Mouse (Mus musculus) CD4-positive naive resting alpha-beta T cell, adult 76 days (primary cell): ENCODE data around the gene Eddm3b. TPM values are rescaled to one million over a fixed set of nuclear protein-coding genes. Genes with fewer than 3 reads are reported as not detected.

Source experiments
- total RNA-seq: library from RNA; stranded (reverse); gene quantifications from one replicate; pipeline ENCODE4 v1.2.4, GENCODE M21; 2023

The Eddm3b gene
- not detected for total RNA-seq

GRCm38 (mm10) chr14:51113916-51114560, at the start of gene Eddm3b:
Gene Eddm3b, plus strand, starts transcription at chr14:51114426.

GRCm38 (mm10) chr14:51074335-51074734, 39.9 kb upstream of the Eddm3b start, which contains the start of gene Olfr750:
Gene Olfr750, minus strand, starts transcription at chr14:51074435.

GRCm38 (mm10) chr14:51090921-51091900, 23.0 kb upstream of the Eddm3b start, which contains the start of the genes Rnase4 and Ang:
Gene Rnase4, plus strand, starts transcription at chr14:51091077.
Gene Ang, plus strand, starts transcription at chr14:51091150.

GRCm38 (mm10) chr14:51146685-51147084, 32.5 kb downstream of the Eddm3b start, which contains the start of gene Rnase1:
Gene Rnase1, minus strand, starts transcription at chr14:51146785.

GRCm38 (mm10) chr14:51161976-51162375, 47.8 kb downstream of the Eddm3b start, which contains the start of gene Rnase2b:
Gene Rnase2b, plus strand, starts transcription at chr14:51162260.

Other genes with a start within 250 kb of the Eddm3b start
- gene Tep1, start 243.9 kb upstream of the Eddm3b start, total RNA-seq = 45.2 TPM
- gene Klhl33, start 216.9 kb upstream of the Eddm3b start, total RNA-seq = 0.41 TPM
- 36.9 TPM for gene Osgep, start 189.5 kb upstream of the Eddm3b start, total RNA-seq
- 43.1 TPM for gene Apex1, start 189.5 kb upstream of the Eddm3b start, total RNA-seq
- 122 TPM for gene Pip4p1, start 183.6 kb upstream of the Eddm3b start, total RNA-seq
- gene Pnp, start 183.3 kb upstream of the Eddm3b start, total RNA-seq = 21.6 TPM
- 17.4 TPM for gene Gm49342, start 169.9 kb upstream of the Eddm3b start, total RNA-seq
- gene Pnp2, start 158.4 kb upstream of the Eddm3b start, total RNA-seq = 2.6 TPM
- not detected for gene Rnase10, start 106.7 kb upstream of the Eddm3b start, total RNA-seq
- gene Rnase9, start 72.6 kb upstream of the Eddm3b start, total RNA-seq = not detected
- gene Rnase11, start 64.3 kb upstream of the Eddm3b start, total RNA-seq = not detected
- not detected for gene Rnase12, start 56.8 kb upstream of the Eddm3b start, total RNA-seq
- not detected for gene Olfr750, start 40.0 kb upstream of the Eddm3b start, total RNA-seq
- 0.73 TPM for gene Rnase4, start 23.3 kb upstream of the Eddm3b start, total RNA-seq
- gene Ang, start 23.3 kb upstream of the Eddm3b start, total RNA-seq = not detected
- gene Rnase6, start 9.5 kb downstream of the Eddm3b start, total RNA-seq = 8.2 TPM
- not detected for gene Rnase1, start 32.4 kb downstream of the Eddm3b start, total RNA-seq
- not detected for gene Rnase2b, start 47.8 kb downstream of the Eddm3b start, total RNA-seq
- not detected for gene Ang2, start 84.7 kb downstream of the Eddm3b start, total RNA-seq
- not detected for gene Ear14, start 89.0 kb downstream of the Eddm3b start, total RNA-seq
- gene Rnase2a, start 141.7 kb downstream of the Eddm3b start, total RNA-seq = not detected
- gene Gm7247, start 247.3 kb downstream of the Eddm3b start, total RNA-seq = not detected